Mouse (Mus musculus): ENCODE measurements at regions not wholly inside any gene's neighbourhood (a gene's known extent, or its start where the extent isn't known, plus 50 kb on each side); places are given as distances from the start of the nearest gene placed in this dataset.

DNA sequence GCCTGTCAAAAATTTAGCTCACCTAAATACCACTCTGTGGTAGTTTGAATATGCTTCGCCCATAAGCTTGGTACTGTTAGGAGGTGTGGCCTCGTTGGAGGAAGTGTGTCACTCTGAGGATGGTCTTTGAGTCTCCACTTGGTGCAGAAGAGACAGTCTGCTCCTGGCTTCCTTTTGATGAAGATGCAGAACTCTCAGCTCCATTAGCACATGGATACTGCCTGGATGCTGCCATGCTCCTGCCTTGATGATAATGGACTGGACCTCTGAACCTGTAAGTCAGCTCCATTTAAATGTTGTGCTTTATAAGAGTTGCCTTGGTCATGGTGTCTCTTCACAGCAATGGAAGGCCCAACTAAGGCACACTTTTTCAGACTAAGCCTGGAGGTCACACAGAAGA is 56.9 kb upstream of the Pik3r1 start:
- TF ChIP-seq CTCF (IDR thresholded peaks at IDR 0.05) (no peak), EP300 (IDR thresholded peaks at IDR 0.05) (no peak)
